ENCODE assay signal across 26 mouse cellular contexts in genomic region chr6:136925049-136925448, GRCm38 (mm10). TPM values are rescaled to one million over a fixed set of nuclear protein-coding genes. Genes with fewer than 3 reads are reported as not detected.
DNase-seq lines count a peak whose midpoint lies in the region; ATAC-seq and TF ChIP-seq lines count a peak whose summit lies in the region.
"Had no signal": no experiment of that assay in that cellular context is flagged by ENCODE, and none has a peak within 500 bp of the region (broad histone marks: within the 10 kb centered on the region; RNA-seq: fewer than 3 reads in every experiment).

No protein-coding gene starts in this region.

- peak; percentile 42 for DNase-seq in T-cell, adult 2 months (ENCODE audit: low spot score)
- DNase-seq in ovary, postnatal 10 days (ENCODE audit: low spot score): no peak
- no peak for DNase-seq in adrenal gland, adult 18-20 months (ENCODE audit: low spot score in 2 of 2)
- DNase-seq in adrenal gland, postnatal 10 days: no peak
- DNase-seq: cerebellum, postnatal 10 days; forebrain, postnatal 0 days; heart, adult 18-20 months; liver, postnatal 0 days; right cerebral cortex, postnatal 25 days had no signal

- no peaks in the 10 kb centered on the region for H3K4me1 ChIP-seq in heart, embryonic 16.5 days (ENCODE audit: control insufficient read depth, insufficient read depth, low read length)
- H3K4me1 ChIP-seq in heart, embryonic 12.5 days (replicated peaks): peaks cover 13% of the 10 kb centered on the region
- H3K4me1 ChIP-seq: midbrain, embryonic 15.5 days; neural tube, embryonic 15.5 days had no signal

- H3ac ChIP-seq in C2C12 (ENCODE audit: control insufficient read depth, insufficient read length, low read depth) (no peak overlapping the region), myocyte (ENCODE audit: control insufficient read depth, insufficient read length) (no peak overlapping the region)

- no peak for TF ChIP-seq POLR2A in myocyte (IDR thresholded peaks at IDR 0.05; ENCODE audit: insufficient read length, low read depth)

- ATAC-seq in heart, embryonic 16.5 days (replicated peaks; ENCODE audit: extremely low read depth, insufficient read depth, low FRiP score): no peak
- ATAC-seq in heart, embryonic 12.5 days (ENCODE audit: insufficient number of reproducible peaks, low FRiP score): no peak
- ATAC-seq: CD4-positive, CD25-positive, alpha-beta regulatory T cell, adult 4 months; forebrain, postnatal 0 days; hindbrain, postnatal 0 days; intestine, postnatal 0 days; liver, postnatal 0 days; midbrain, embryonic 15.5 days had no signal

- no peaks in the 10 kb centered on the region for H3K27me3 ChIP-seq in heart, embryonic 16.5 days (ENCODE audit: control insufficient read depth, insufficient read depth, low read length)
- H3K27me3 ChIP-seq in heart, embryonic 12.5 days (replicated peaks): no peaks in the 10 kb centered on the region
- no peaks in the 10 kb centered on the region for H3K27me3 ChIP-seq in C2C12 (ENCODE audit: control insufficient read depth, insufficient read depth, insufficient read length)
- no peaks in the 10 kb centered on the region for H3K27me3 ChIP-seq in myocyte (ENCODE audit: control insufficient read depth, insufficient read depth, insufficient read length)
- H3K27me3 ChIP-seq: kidney, embryonic 15.5 days; limb, embryonic 15.5 days; midbrain, embryonic 15.5 days; neural tube, embryonic 15.5 days had no signal

- no peak overlapping the region for H3K4me2 ChIP-seq in heart, embryonic 16.5 days (ENCODE audit: low read depth, low read length)
- H3K4me2 ChIP-seq in heart, embryonic 12.5 days: no peak overlapping the region
- H3K4me2 ChIP-seq in myocyte (ENCODE audit: low read depth): peak overlapping the region; percentile 14
- H3K4me2 ChIP-seq: kidney, embryonic 15.5 days; limb, embryonic 15.5 days; midbrain, embryonic 15.5 days; neural tube, embryonic 15.5 days had no signal

- 61% methylated on average over 8 of the region's 8 CpGs for WGBS in heart, embryonic 16.5 days
- 64% methylated on average over 8 of the region's 8 CpGs for WGBS in heart, embryonic 12.5 days

- H3K4me3 ChIP-seq in heart, embryonic 16.5 days (ENCODE audit: low read length): no peak overlapping the region
- H3K4me3 ChIP-seq in heart, embryonic 12.5 days: no peak overlapping the region
- no peak overlapping the region for H3K4me3 ChIP-seq in C2C12 (ENCODE audit: insufficient read depth, poor library complexity, severe bottlenecking)
- no peak overlapping the region for H3K4me3 ChIP-seq in myocyte
- H3K4me3 ChIP-seq: forebrain, embryonic 10.5 days; hindbrain, embryonic 10.5 days; kidney, embryonic 15.5 days; limb, embryonic 15.5 days; midbrain, embryonic 15.5 days; neural tube, embryonic 15.5 days had no signal

- H3K9ac ChIP-seq in heart, embryonic 16.5 days (ENCODE audit: low read length): no peak overlapping the region
- no peak overlapping the region for H3K9ac ChIP-seq in heart, embryonic 12.5 days
- H3K9ac ChIP-seq: forebrain, postnatal 0 days; kidney, embryonic 15.5 days; limb, embryonic 15.5 days; liver, postnatal 0 days; midbrain, embryonic 15.5 days; neural tube, embryonic 15.5 days had no signal

- peak overlapping the region; percentile 5; the same call in 1 of the 2 replicates for H3K27ac ChIP-seq in heart, embryonic 16.5 days (ENCODE audit: low read length)
- H3K27ac ChIP-seq in heart, embryonic 12.5 days (ENCODE audit: poor library complexity, severe bottlenecking): no peak overlapping the region
- H3K27ac ChIP-seq: forebrain, embryonic 10.5 days; hindbrain, embryonic 10.5 days; hindbrain, postnatal 0 days; kidney, embryonic 15.5 days; limb, embryonic 15.5 days; midbrain, embryonic 15.5 days; neural tube, embryonic 15.5 days had no signal

- TF ChIP-seq CTCF in C2C12 (IDR thresholded peaks at IDR 0.05; ENCODE audit: control insufficient read depth, insufficient read depth, insufficient read length): no peak

- H3K79me2 ChIP-seq in C2C12 (ENCODE audit: control insufficient read depth, insufficient read depth) (no peaks in the 10 kb centered on the region), myocyte (ENCODE audit: control insufficient read depth, insufficient read depth) (no peaks in the 10 kb centered on the region)

- no peaks in the 10 kb centered on the region for H3K9me3 ChIP-seq in heart, embryonic 16.5 days (replicated peaks; ENCODE audit: control insufficient read depth, low read length)
- no peaks in the 10 kb centered on the region for H3K9me3 ChIP-seq in heart, embryonic 12.5 days (replicated peaks)
- H3K9me3 ChIP-seq: forebrain, embryonic 10.5 days; G1E; hindbrain, embryonic 10.5 days; kidney, embryonic 15.5 days; limb, embryonic 15.5 days; midbrain, embryonic 15.5 days; neural tube, embryonic 15.5 days had no signal

- peaks cover 5% of the 10 kb centered on the region for H3K36me3 ChIP-seq in heart, embryonic 16.5 days (ENCODE audit: control insufficient read depth, insufficient read depth)
- H3K36me3 ChIP-seq in heart, embryonic 12.5 days: peaks cover 36% of the 10 kb centered on the region
- H3K36me3 ChIP-seq in C2C12 (ENCODE audit: control insufficient read depth, insufficient read depth) (no peaks in the 10 kb centered on the region), myocyte (ENCODE audit: control insufficient read depth, insufficient read depth) (no peaks in the 10 kb centered on the region)
- H3K36me3 ChIP-seq: forebrain, embryonic 10.5 days; hindbrain, embryonic 10.5 days; kidney, embryonic 15.5 days; limb, embryonic 15.5 days; midbrain, embryonic 15.5 days; neural tube, embryonic 15.5 days had no signal

- H3K79me3 ChIP-seq in C2C12 (ENCODE audit: low read depth): no peaks in the 10 kb centered on the region

TF ChIP-seq in C2C12, 6 proteins besides CTCF, POLR2A, EP300 and RAD21:
- TF ChIP-seq FOSL1 (IDR thresholded peaks at IDR 0.05; ENCODE audit: insufficient read depth, low read length, poor library complexity, severe bottlenecking) (no peak), MYOD1 (IDR thresholded peaks at IDR 0.05; ENCODE audit: control insufficient read depth, insufficient read length, low read depth) (peak; percentile 80)

TF ChIP-seq in myocyte, 11 proteins besides CTCF, POLR2A, EP300 and RAD21:
- TF ChIP-seq TCF3 (IDR thresholded peaks at IDR 0.05; ENCODE audit: insufficient read length, low read depth) (peak; percentile 40), MYOG (IDR thresholded peaks at IDR 0.05; ENCODE audit: control insufficient read depth in 1 of 3, insufficient read depth in 1 of 3, insufficient read length in 2 of 3, low read depth in 2 of 3) (peak; percentile 34 to 96 (median 86)), SRF (IDR thresholded peaks at IDR 0.05; ENCODE audit: control insufficient read depth, insufficient read length, low read depth) (no peak), MYOD1 (IDR thresholded peaks at IDR 0.05; ENCODE audit: control insufficient read depth in 1 of 3, insufficient read length in 2 of 3, low read depth in 2 of 3) (peak in 2 of 3 experiments; percentile 89 to 93)

RNA-seq across cellular contexts. Expression of gene Pde6h, which starts 1.4 kb away (rescaled TPM):
- 0.38 and 0.62 TPM in 2 replicates for polyA plus RNA-seq in heart, embryonic 16.5 days (2015; fragmentation: Nextera tagmentation; extraction: Ambion mirVana)
- polyA plus RNA-seq in heart, embryonic 12.5 days (2016; fragmentation: Nextera tagmentation; extraction: Ambion mirVana): 0.22 TPM in 1 of 2 replicates, not detected in the other
- polyA plus RNA-seq in C2C12 (2012; fragmentation: generic; extraction: Trizol) (0.26 TPM), myocyte (2012; fragmentation: generic; extraction: Trizol) (0.12 TPM)
- total RNA-seq in adrenal gland, adult 18-20 months (2021): not detected
- under 1 TPM in 1 of 2 experiments, not detected in 1; 0.60 TPM for total RNA-seq in adrenal gland, postnatal 10 days (2021)
- total RNA-seq: gastrocnemius, adult 8-10 months; heart, adult 18-20 months; hindbrain, postnatal 0 days had no signal
- polyA plus RNA-seq: forebrain, embryonic 10.5 days; G1E; hindbrain, embryonic 10.5 days; midbrain, embryonic 15.5 days; stomach, embryonic 16.5 days had no signal

RNA-seq across cellular contexts. Expression of gene Erp27, which starts 3.1 kb away (rescaled TPM):
- 0.70 and 0.96 TPM in 2 replicates for polyA plus RNA-seq in heart, embryonic 16.5 days (2015; fragmentation: Nextera tagmentation; extraction: Ambion mirVana)
- polyA plus RNA-seq in heart, embryonic 12.5 days (2016; fragmentation: Nextera tagmentation; extraction: Ambion mirVana): 0.98 and 1.0 TPM in 2 replicates
- polyA plus RNA-seq in C2C12 (2012; fragmentation: generic; extraction: Trizol) (0.04 TPM), myocyte (2012; fragmentation: generic; extraction: Trizol) (0.05 TPM)
- not detected for total RNA-seq in adrenal gland, adult 18-20 months (2021)
- total RNA-seq in adrenal gland, postnatal 10 days (2021): under 1 TPM; 0.15 to 0.27 TPM
- total RNA-seq: gastrocnemius, adult 8-10 months; heart, adult 18-20 months; hindbrain, postnatal 0 days had no signal
- polyA plus RNA-seq: forebrain, embryonic 10.5 days; G1E; hindbrain, embryonic 10.5 days; hindbrain, postnatal 0 days; midbrain, embryonic 15.5 days; neural tube, embryonic 15.5 days had no signal

RNA-seq across cellular contexts. Expression of gene Arhgdib, which starts 16.6 kb away (rescaled TPM):
- 103 and 152 TPM in 2 replicates for polyA plus RNA-seq in heart, embryonic 16.5 days (2015; fragmentation: Nextera tagmentation; extraction: Ambion mirVana)
- polyA plus RNA-seq in heart, embryonic 12.5 days (2016; fragmentation: Nextera tagmentation; extraction: Ambion mirVana): 93.8 and 99.8 TPM in 2 replicates
- polyA plus RNA-seq in C2C12 (2012; fragmentation: generic; extraction: Trizol) (101 TPM), myocyte (2012; fragmentation: generic; extraction: Trizol) (90.2 TPM)
- 10 to 100 TPM; 20.0 to 25.7 TPM for total RNA-seq in adrenal gland, adult 18-20 months (2021)
- total RNA-seq in adrenal gland, postnatal 10 days (2021): 10 to 100 TPM; 43.0 to 44.5 TPM

RNA-seq across cellular contexts. Expression of gene Mgp, which starts 49.4 kb away (rescaled TPM):
- polyA plus RNA-seq in heart, embryonic 16.5 days (2015; fragmentation: Nextera tagmentation; extraction: Ambion mirVana): 570 and 632 TPM in 2 replicates
- 139 TPM in 2 replicates for polyA plus RNA-seq in heart, embryonic 12.5 days (2016; fragmentation: Nextera tagmentation; extraction: Ambion mirVana)
- polyA plus RNA-seq in C2C12 (2012; fragmentation: generic; extraction: Trizol) (472 TPM), myocyte (2012; fragmentation: generic; extraction: Trizol) (132 TPM)
- total RNA-seq in adrenal gland, adult 18-20 months (2021): 100 to 1,000 TPM; 192 to 202 TPM
- 100 to 1,000 TPM; 187 to 232 TPM for total RNA-seq in adrenal gland, postnatal 10 days (2021)
- total RNA-seq: megakaryocyte-erythroid progenitor cell, adult 5-6 weeks had no signal
- polyA plus RNA-seq: CD4-positive, CD25-positive, alpha-beta regulatory T cell, adult 4 months; G1E had no signal
